Mouse (Mus musculus): ENCODE measurements around the gene Tmem245.

GRCm38 (mm10) chr4:56880036-56880703, 67.1 kb downstream of the Tmem245 start:
- TF ChIP-seq CTCF (IDR thresholded peaks at IDR 0.05; ENCODE audit: low read depth) (no peak), EP300 (IDR thresholded peaks at IDR 0.05; ENCODE audit: low read depth) (no peak)
